Mouse (Mus musculus) heart, embryonic 12.5 days (tissue): Measurements from ENCODE around the gene Cplx3. TPM values are rescaled to one million over a fixed set of nuclear protein-coding genes. Genes with fewer than 3 reads are reported as not detected.

Experiments
- ATAC-seq: fragments of 200-750 bp; cut with Nextera tagmentation; 2 replicates; pipeline ENCODE4 v1.8.0; 2017; ENCODE audit warnings: moderate TSS enrichment, moderate library complexity; ENCODE audit not compliant: insufficient number of reproducible peaks, low FRiP score
- H3K27ac ChIP-seq: fragments of 300-500 bp; sonication (generic); 2 replicates; pipeline ENCODE4 v1.5.1; 2016; ENCODE audit warnings: mild to moderate bottlenecking, moderate library complexity; ENCODE audit not compliant: poor library complexity, severe bottlenecking
- H3K27me3 ChIP-seq: fragments of 300-500 bp; sonication (generic); replicated peaks from 2 replicates; pipeline ENCODE4 v1.6.1; 2016; ENCODE audit warnings: mild to moderate bottlenecking, moderate library complexity
- H3K36me3 ChIP-seq: fragments of 300-500 bp; sonication (generic); 2 replicates; pipeline ENCODE4 v1.6.1; 2016; ENCODE audit warnings: mild to moderate bottlenecking, moderate library complexity
- H3K4me1 ChIP-seq: fragments of 300-500 bp; sonication (generic); replicated peaks from 2 replicates; pipeline ENCODE4 v1.6.1; 2016; ENCODE audit warnings: mild to moderate bottlenecking
- H3K4me2 ChIP-seq: fragments of 300-500 bp; sonication (generic); 2 replicates; pipeline ENCODE4 v1.6.1; 2016; ENCODE audit warnings: mild to moderate bottlenecking, moderate library complexity
- H3K4me3 ChIP-seq: fragments of 300-500 bp; sonication (generic); 2 replicates; pipeline ENCODE4 v1.5.1; 2016; ENCODE audit warnings: mild to moderate bottlenecking
- H3K9ac ChIP-seq: fragments of 300-500 bp; sonication (generic); 2 replicates; pipeline ENCODE4 v1.6.1; 2016; ENCODE audit warnings: mild to moderate bottlenecking, moderate library complexity
- H3K9me3 ChIP-seq: fragments of 300-500 bp; sonication (generic); replicated peaks from 2 replicates; pipeline ENCODE4 v1.6.1; 2016; ENCODE audit warnings: mild to moderate bottlenecking, moderate library complexity
- WGBS: fragments of 180-500 bp; shearing (Covaris S2); methylation state at CpG from one replicate; pipeline ENCODE4 v1.1.7; 2016; 5-methylcytosine and 5-hydroxymethylcytosine counted together
- polyA plus RNA-seq: library from polyadenylated mRNA; unstranded; fragments of >200 nt; fragmentation: Nextera tagmentation; extraction: Ambion mirVana; gene quantifications from 2 replicates; pipeline ENCODE4 v1.2.1, GENCODE M21; 2016

Gene Cplx3
- polyA plus RNA-seq, 1 experiment from 2014 or later: not detected

- H3K4me1 ChIP-seq: 0 out of 2 replicates have a peak, but pooled peaks cover 5% of the 10 kb centered on the region
- H3K27me3 ChIP-seq: no peaks in the 10 kb centered on the region
- H3K36me3 ChIP-seq: peaks cover 57% of the 10 kb centered on the region
- no peaks in the 10 kb centered on the region for H3K9me3 ChIP-seq
- H3K4me3 ChIP-seq: no peak overlapping the region
- H3K4me2 ChIP-seq: no peak overlapping the region
- no peak overlapping the region for H3K27ac ChIP-seq
- ATAC-seq: no peak
- H3K9ac ChIP-seq: no peak overlapping the region
Observed at GRCm38 (mm10) chr9:57574397-57574796, 31.7 kb downstream of the Cplx3 start.

GRCm38 (mm10) chr9:57568500-57568899 lies 37.6 kb downstream of the Cplx3 start:
- WGBS: 75% methylated on average over 6 of the region's 6 CpGs
- Histone ChIP-seq H3K9ac (no peak overlapping the region), H3K27me3 (no peaks in the 10 kb centered on the region), H3K9me3 (no peaks in the 10 kb centered on the region), H3K27ac (peak overlapping the region; percentile 42), H3K4me3 (no peak overlapping the region), H3K36me3 (peaks cover 42% of the 10 kb centered on the region), H3K4me1 (peaks cover 32% of the 10 kb centered on the region), H3K4me2 (no peak overlapping the region)
- no peak for ATAC-seq

GRCm38 (mm10) chr9:57566846-57567245 lies 39.2 kb downstream of the Cplx3 start:
- H3K4me1 ChIP-seq: peaks cover 46% of the 10 kb centered on the region
- 59% methylated on average over 8 of the region's 8 CpGs for WGBS
- H3K36me3 ChIP-seq: peaks cover 34% of the 10 kb centered on the region
- no peak overlapping the region for H3K27ac ChIP-seq
- H3K4me2 ChIP-seq: no peak overlapping the region
- H3K27me3 ChIP-seq: no peaks in the 10 kb centered on the region
- no peaks in the 10 kb centered on the region for H3K9me3 ChIP-seq
- no peak for ATAC-seq
- no peak overlapping the region for H3K4me3 ChIP-seq
- H3K9ac ChIP-seq: no peak overlapping the region

GRCm38 (mm10) chr9:57565741-57566221 lies 40.3 kb downstream of the Cplx3 start:
- no peak for ATAC-seq
- Histone ChIP-seq H3K4me1 (peaks cover 53% of the 10 kb centered on the region), H3K9me3 (no peaks in the 10 kb centered on the region), H3K9ac (0 out of 2 replicates have a peak overlapping the region, but pooled peaks have one; percentile 6), H3K4me3 (no peak overlapping the region), H3K27me3 (no peaks in the 10 kb centered on the region), H3K4me2 (peak overlapping the region; percentile 5; the same call in 1 of the 2 replicates), H3K36me3 (peaks cover 25% of the 10 kb centered on the region), H3K27ac (no peak overlapping the region; the same call in 1 of the 2 replicates)
- 39% methylated on average over 10 of the region's 10 CpGs for WGBS

GRCm38 (mm10) chr9:57564609-57565008 lies 41.5 kb downstream of the Cplx3 start:
- Histone ChIP-seq H3K9ac (no peak overlapping the region), H3K9me3 (no peaks in the 10 kb centered on the region), H3K4me2 (no peak overlapping the region), H3K4me1 (peaks cover 57% of the 10 kb centered on the region), H3K27ac (no peak overlapping the region), H3K36me3 (peaks cover 17% of the 10 kb centered on the region), H3K27me3 (no peaks in the 10 kb centered on the region), H3K4me3 (no peak overlapping the region)
- no peak for ATAC-seq
- WGBS: 90% methylated on average over 6 of the region's 6 CpGs

GRCm38 (mm10) chr9:57562896-57563372 lies 43.1 kb downstream of the Cplx3 start:
- H3K9ac ChIP-seq: 0 out of 2 replicates have a peak overlapping the region, but pooled peaks have one; percentile 40
- peak overlapping the region; percentile 24 for H3K4me2 ChIP-seq

GRCm38 (mm10) chr9:57561711-57562099 lies 44.4 kb downstream of the Cplx3 start:
- ATAC-seq: no peak
- 79% methylated on average over 13 of the region's 13 CpGs for WGBS
- H3K9ac ChIP-seq: peak overlapping the region; percentile 80

More at GRCm38 (mm10) chr9:57562896-57563372, 43.1 kb downstream of the Cplx3 start:
- no peak for ATAC-seq
- Histone ChIP-seq H3K4me1 (peaks cover 47% of the 10 kb centered on the region), H3K36me3 (peaks cover under 1% of the 10 kb centered on the region), H3K4me3 (no peak overlapping the region), H3K9me3 (no peaks in the 10 kb centered on the region), H3K27ac (0 out of 2 replicates have a peak overlapping the region, but pooled peaks have one; percentile 14), H3K27me3 (no peaks in the 10 kb centered on the region)
- 47% methylated on average over 4 of the region's 4 CpGs for WGBS

GRCm38 (mm10) chr9:57560861-57561710 lies 45.0 kb downstream of the Cplx3 start, which contains the start of gene Scamp2:
Gene Scamp2 (plus strand): TSS chr9:57560943.
- no peaks in the 10 kb centered on the region for H3K9me3 ChIP-seq
- H3K4me3 ChIP-seq: peak within 1 kb of the TSS; percentile 81
- peak within 1 kb of the TSS; percentile 50; the same call in 1 of the 2 replicates for H3K27ac ChIP-seq
- H3K9ac ChIP-seq: peak within 1 kb of the TSS; percentile 80
- peak within 1 kb of the TSS; percentile 88 for H3K4me2 ChIP-seq
- WGBS: under 1% methylated on average over 37 of the region's 37 CpGs
- H3K27me3 ChIP-seq: no peaks in the 10 kb centered on the region
- ATAC-seq: peak; percentile 99
- peaks cover 37% of the 10 kb centered on the region for H3K4me1 ChIP-seq
- no peaks in the 10 kb centered on the region for H3K36me3 ChIP-seq

More at GRCm38 (mm10) chr9:57561711-57562099, 44.4 kb downstream of the Cplx3 start:
- H3K27ac ChIP-seq: no peak overlapping the region
- no peaks in the 10 kb centered on the region for H3K36me3 ChIP-seq
- peak overlapping the region; percentile 88 for H3K4me2 ChIP-seq
- H3K9me3 ChIP-seq: no peaks in the 10 kb centered on the region
- H3K27me3 ChIP-seq: no peaks in the 10 kb centered on the region
- H3K4me3 ChIP-seq: peak overlapping the region; percentile 81
- peaks cover 43% of the 10 kb centered on the region for H3K4me1 ChIP-seq

- H3K27ac ChIP-seq: 0 out of 2 replicates have a peak overlapping the region, but pooled peaks have one; percentile 50
- no peak for ATAC-seq
- no peaks in the 10 kb centered on the region for H3K36me3 ChIP-seq
Observed at GRCm38 (mm10) chr9:57560263-57560662, 45.8 kb downstream of the Cplx3 start.

GRCm38 (mm10) chr9:57559568-57559967 lies 46.5 kb downstream of the Cplx3 start:
- no peak overlapping the region for H3K27ac ChIP-seq
- no peaks in the 10 kb centered on the region for H3K27me3 ChIP-seq
- ATAC-seq: no peak
- H3K9ac ChIP-seq: no peak overlapping the region
- no peaks in the 10 kb centered on the region for H3K36me3 ChIP-seq
- no peaks in the 10 kb centered on the region for H3K9me3 ChIP-seq
- 72% methylated on average over 2 of the region's 2 CpGs for WGBS
- H3K4me1 ChIP-seq: peaks cover 25% of the 10 kb centered on the region
- no peak overlapping the region for H3K4me3 ChIP-seq
- no peak overlapping the region for H3K4me2 ChIP-seq

More at GRCm38 (mm10) chr9:57560263-57560662, 45.8 kb downstream of the Cplx3 start:
- whole genome bisulfite sequencing: 27% methylated on average over 7 of the region's 7 CpGs
- H3K4me2 ChIP-seq: peak overlapping the region; percentile 88
- peak overlapping the region; percentile 81 for H3K4me3 ChIP-seq
- H3K4me1 ChIP-seq: peaks cover 28% of the 10 kb centered on the region
- H3K9ac ChIP-seq: peak overlapping the region; percentile 80; the same call in 1 of the 2 replicates
- no peaks in the 10 kb centered on the region for H3K9me3 ChIP-seq
- H3K27me3 ChIP-seq: no peaks in the 10 kb centered on the region

GRCm38 (mm10) chr9:57558625-57559024 lies 47.5 kb downstream of the Cplx3 start:
- WGBS: 68% methylated on average over 4 of the region's 4 CpGs
- Histone ChIP-seq H3K4me1 (peaks cover 25% of the 10 kb centered on the region), H3K9me3 (no peaks in the 10 kb centered on the region), H3K4me2 (no peak overlapping the region), H3K27me3 (no peaks in the 10 kb centered on the region), H3K9ac (no peak overlapping the region), H3K36me3 (no peaks in the 10 kb centered on the region), H3K27ac (no peak overlapping the region), H3K4me3 (no peak overlapping the region)
- ATAC-seq: no peak
